Mouse (Mus musculus): ENCODE measurements at regions not wholly inside any gene's neighbourhood (a gene's known extent, or its start where the extent isn't known, plus 50 kb on each side); places are given as distances from the start of the nearest gene placed in this dataset.
"Not testable (repeated sequence)": the region's sequence is repeated elsewhere in the genome, so short reads cannot be mapped to it uniquely, and the experiment has no call there.

DNA sequence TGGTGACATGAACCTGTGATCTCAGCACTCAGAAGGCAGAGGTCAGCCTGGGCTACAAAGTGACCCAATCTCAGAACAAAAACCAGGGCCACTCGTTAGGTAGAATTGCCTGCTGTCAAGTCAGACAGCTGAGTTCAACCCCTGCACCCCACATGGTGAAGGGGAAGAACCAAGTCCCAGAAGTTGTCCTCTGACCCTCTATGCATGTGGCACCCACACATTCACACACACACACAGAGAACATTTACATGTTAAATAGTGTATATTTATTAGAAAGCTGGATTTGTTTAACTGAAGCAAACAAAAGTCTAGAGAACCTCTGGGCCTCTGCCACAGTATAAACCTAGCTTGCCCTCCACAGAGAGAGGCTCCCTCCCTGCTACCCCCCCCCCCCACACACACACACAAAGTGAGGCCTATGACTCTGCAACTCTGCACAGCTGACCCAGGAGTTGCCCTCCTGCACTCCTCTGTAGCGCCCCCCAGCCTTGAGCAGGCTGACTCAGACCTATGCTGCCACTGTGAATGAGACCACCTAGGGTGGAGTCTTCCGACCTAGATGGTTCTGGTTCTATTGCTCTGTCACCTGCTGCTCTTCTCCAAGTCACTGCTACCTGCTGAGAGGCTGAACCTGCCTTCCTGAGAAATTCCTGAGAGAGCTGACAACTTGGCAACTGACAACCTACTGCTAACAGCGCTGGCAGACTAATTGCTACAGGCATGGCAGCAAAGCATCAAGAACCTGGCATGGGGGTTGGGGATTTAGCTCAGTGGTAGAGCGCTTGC lies 52.1 kb upstream of the Ier3 start:
- ATAC-seq (ENCODE audit: low FRiP score, low read depth) = no peak
- TF ChIP-seq POLR2A (IDR thresholded peaks at IDR 0.05; ENCODE audit: borderline replicate concordance, extremely low read depth, insufficient read depth, insufficient read length) = no peak
- DNase-seq (ENCODE audit: low spot score) = no peak
- H3K4me2 ChIP-seq (replicated peaks; ENCODE audit: low read depth, low read length, severe bottlenecking) = no peak overlapping the region
- no peaks in the 10 kb centered on the region for H3K36me3 ChIP-seq (ENCODE audit: control insufficient read depth, insufficient read depth, low read length)
- no peak overlapping the region for H3K4me3 ChIP-seq (replicated peaks; ENCODE audit: low read length)
- no peaks in the 10 kb centered on the region for H3K4me1 ChIP-seq (ENCODE audit: control insufficient read depth, insufficient read depth, low read length)
- WGBS = 57% methylated on average over 5 of the region's 5 CpGs
- H3K27me3 ChIP-seq (ENCODE audit: control insufficient read depth, insufficient read depth, low read length) = no peaks in the 10 kb centered on the region
- no peak overlapping the region for H3K27ac ChIP-seq (replicated peaks; ENCODE audit: low read depth, low read length)
- H3K9ac ChIP-seq (ENCODE audit: low read depth, low read length, severe bottlenecking) = no peak overlapping the region
- 0 out of 2 replicates have a peak, but pooled peaks cover 3% of the 10 kb centered on the region for H3K9me3 ChIP-seq (ENCODE audit: control insufficient read depth, low read length)

DNA sequence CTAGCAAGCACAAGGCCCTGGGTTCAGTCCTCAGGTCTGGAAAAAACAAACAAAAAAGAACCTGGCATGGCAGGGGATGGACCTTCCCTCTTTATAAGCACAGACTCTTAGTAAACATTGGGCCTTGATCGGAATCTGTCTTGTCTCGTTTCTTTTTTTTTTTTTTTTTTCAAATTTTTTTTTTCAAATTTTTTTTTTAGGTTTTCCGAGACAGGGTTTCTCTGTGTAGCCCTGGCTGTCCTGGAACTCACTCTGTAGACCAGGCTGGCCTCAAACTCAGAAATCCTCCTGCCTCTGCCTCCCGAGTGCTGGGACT lies 51.6 kb upstream of the Ier3 start:
- not testable (repeated sequence) for H3K9ac ChIP-seq (ENCODE audit: low read depth, low read length, severe bottlenecking); H3K27me3 ChIP-seq (ENCODE audit: control insufficient read depth, insufficient read depth, low read length)
- WGBS = 88% methylated on average over 4 of the region's 4 CpGs

DNA sequence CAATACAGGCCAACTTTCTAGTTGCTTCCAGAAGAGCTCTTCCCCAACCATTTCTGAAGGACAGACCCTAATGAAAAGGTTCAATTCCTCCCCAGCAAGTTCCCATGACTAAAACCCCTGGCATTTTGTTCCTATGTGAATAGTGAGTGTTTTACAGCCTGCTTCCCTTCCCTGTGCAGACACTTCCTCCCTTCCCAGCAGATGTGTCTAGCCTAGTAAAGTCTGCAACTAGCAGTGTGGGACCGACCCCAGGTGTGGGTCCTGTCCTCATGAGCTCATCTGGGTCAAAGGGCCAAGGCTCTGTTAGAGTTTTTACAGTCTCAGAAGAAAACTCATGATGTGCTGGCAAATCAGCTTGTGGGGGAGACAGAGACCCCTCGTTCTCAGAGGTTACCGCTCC lies 50.9 kb upstream of the Ier3 start:
- Histone ChIP-seq H3K27ac (replicated peaks; ENCODE audit: low read depth, low read length) (no peak overlapping the region), H3K4me2 (replicated peaks; ENCODE audit: low read depth, low read length, severe bottlenecking) (no peak overlapping the region), H3K9ac (ENCODE audit: low read depth, low read length, severe bottlenecking) (no peak overlapping the region), H3K27me3 (ENCODE audit: control insufficient read depth, insufficient read depth, low read length) (no peaks in the 10 kb centered on the region), H3K4me1 (ENCODE audit: control insufficient read depth, insufficient read depth, low read length) (no peaks in the 10 kb centered on the region), H3K9me3 (ENCODE audit: control insufficient read depth, low read length) (0 out of 2 replicates have a peak, but pooled peaks cover 3% of the 10 kb centered on the region), H3K4me3 (replicated peaks; ENCODE audit: low read length) (no peak overlapping the region), H3K36me3 (ENCODE audit: control insufficient read depth, insufficient read depth, low read length) (no peaks in the 10 kb centered on the region)
- DNase-seq (ENCODE audit: low spot score) (no peak), ATAC-seq (ENCODE audit: low FRiP score, low read depth) (0 out of 2 replicates have a peak, but pooled peaks have one; percentile 34)
- no peak for TF ChIP-seq POLR2A (IDR thresholded peaks at IDR 0.05; ENCODE audit: borderline replicate concordance, extremely low read depth, insufficient read depth, insufficient read length)
- 51% methylated on average over 3 of the region's 3 CpGs for WGBS

More for the DNA sequence above, 51.6 kb upstream of the Ier3 start:
- not testable (repeated sequence) for ATAC-seq (ENCODE audit: low FRiP score, low read depth); DNase-seq (ENCODE audit: low spot score); H3K36me3 ChIP-seq (ENCODE audit: control insufficient read depth, insufficient read depth, low read length); H3K4me2 ChIP-seq (replicated peaks; ENCODE audit: low read depth, low read length, severe bottlenecking); H3K4me3 ChIP-seq (replicated peaks; ENCODE audit: low read length); H3K4me1 ChIP-seq (ENCODE audit: control insufficient read depth, insufficient read depth, low read length); H3K9me3 ChIP-seq (ENCODE audit: control insufficient read depth, low read length); H3K27ac ChIP-seq (replicated peaks; ENCODE audit: low read depth, low read length)

DNA sequence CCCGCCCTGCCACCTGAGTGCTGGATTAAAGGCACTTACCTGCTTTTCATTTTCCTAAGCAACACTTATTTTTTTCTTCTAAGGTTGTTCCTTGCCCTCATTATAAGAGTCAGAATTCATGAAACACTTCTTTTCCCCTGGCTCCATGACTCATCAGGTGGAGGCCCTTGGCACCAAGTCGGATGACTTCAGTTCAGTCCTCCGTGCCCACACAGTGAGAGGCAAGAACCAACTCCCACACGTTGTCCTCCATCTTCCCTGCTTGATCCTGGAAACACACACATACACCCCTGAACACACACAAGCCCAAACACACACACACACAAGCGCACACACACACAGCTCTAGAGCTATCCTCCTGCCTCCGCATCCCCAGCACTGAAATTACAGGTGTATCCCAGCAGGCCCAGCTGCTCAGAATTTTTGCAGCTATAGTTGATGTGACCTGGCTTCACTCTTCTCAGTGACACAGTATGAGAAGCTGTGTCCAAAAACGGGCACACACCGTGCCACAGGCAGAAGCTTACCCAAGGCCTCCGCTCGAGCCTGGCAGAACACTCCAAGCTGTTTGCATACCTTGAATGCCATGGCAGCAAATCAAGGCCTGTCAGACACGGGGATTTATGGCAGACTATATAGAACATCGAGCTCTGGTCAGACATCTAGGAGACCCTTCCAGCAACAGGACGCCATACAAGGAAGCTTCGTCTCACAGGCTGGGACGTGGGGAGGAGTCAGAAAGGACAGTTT lies 49.7 kb upstream of the Ier3 start:
- DNase-seq (ENCODE audit: low spot score) (no peak), ATAC-seq (ENCODE audit: low FRiP score, low read depth) (no peak)
- Histone ChIP-seq H3K4me2 (replicated peaks; ENCODE audit: low read depth, low read length, severe bottlenecking) (no peak overlapping the region), H3K4me1 (ENCODE audit: control insufficient read depth, insufficient read depth, low read length) (peaks cover 4% of the 10 kb centered on the region; the same call in 1 of the 2 replicates), H3K36me3 (ENCODE audit: control insufficient read depth, insufficient read depth, low read length) (no peaks in the 10 kb centered on the region), H3K9ac (ENCODE audit: low read depth, low read length, severe bottlenecking) (no peak overlapping the region), H3K4me3 (replicated peaks; ENCODE audit: low read length) (no peak overlapping the region), H3K27ac (replicated peaks; ENCODE audit: low read depth, low read length) (no peak overlapping the region), H3K27me3 (ENCODE audit: control insufficient read depth, insufficient read depth, low read length) (no peaks in the 10 kb centered on the region), H3K9me3 (ENCODE audit: control insufficient read depth, low read length) (no peaks in the 10 kb centered on the region)
- 70% methylated on average over 15 of the region's 15 CpGs for WGBS
- TF ChIP-seq POLR2A (IDR thresholded peaks at IDR 0.05; ENCODE audit: borderline replicate concordance, extremely low read depth, insufficient read depth, insufficient read length) = no peak

All from limb, embryonic 14.5 days (tissue).